Mouse (Mus musculus): ENCODE measurements around the gene Kmt2e.

- no peak for TF ChIP-seq POLR2A (IDR thresholded peaks at IDR 0.05; ENCODE audit: insufficient read depth, low read depth, low read length)
- TF ChIP-seq CTCF (IDR thresholded peaks at IDR 0.05; ENCODE audit: insufficient read depth, low read depth, low read length), result no peak
Measured at GRCm38 (mm10) chr5:23395721-23396120, 38.5 kb upstream of the Kmt2e start.

Data from olfactory bulb, adult 2 months (tissue).